Mouse (Mus musculus): Measurements from ENCODE around the gene Sh3rf3.
"Not testable (repeated sequence)": the region's sequence is repeated elsewhere in the genome, so short reads cannot be mapped to it uniquely, and the experiment has no call there.

Sh3rf3 gene

GRCm38 (mm10) chr10:58981674-58982329 lies 168.6 kb downstream of the Sh3rf3 start:
- no peak for DNase-seq (ENCODE audit: low spot score)

DNA sequence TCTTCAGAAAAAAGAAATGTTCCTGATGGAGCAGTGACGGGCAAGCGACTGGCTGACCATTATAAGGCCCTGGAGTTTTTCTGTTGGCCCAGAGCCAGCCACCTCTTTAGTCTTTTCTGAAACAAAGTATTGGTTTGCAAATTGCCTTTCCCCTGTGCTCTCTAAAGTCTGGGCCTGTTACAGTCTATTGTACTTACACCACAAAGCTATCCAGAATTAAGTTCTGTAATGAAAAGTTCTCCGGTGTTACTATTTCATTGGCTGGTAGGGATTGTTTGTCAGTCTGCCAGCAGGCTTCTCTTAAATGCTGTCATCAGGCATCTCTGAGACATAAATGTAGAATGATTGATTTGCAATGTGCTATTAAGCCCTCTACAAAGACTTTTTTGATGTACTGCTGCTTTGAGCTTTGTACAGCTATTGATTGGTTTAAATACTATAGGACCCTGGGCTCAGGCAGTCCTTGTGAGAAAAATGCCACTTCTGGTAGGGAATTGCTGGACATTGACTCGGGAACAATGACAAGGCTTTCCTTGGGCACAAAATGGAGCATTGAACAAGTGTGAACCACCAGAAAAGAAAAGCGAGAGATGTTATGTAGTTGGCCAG lies 169.5 kb downstream of the Sh3rf3 start:
- DNase-seq (ENCODE audit: low spot score) = no peak

- no peak for DNase-seq (ENCODE audit: low spot score)
These were observed 178.5 kb downstream of the Sh3rf3 start for GRCm38 (mm10) chr10:58991611-58992010.

DNA sequence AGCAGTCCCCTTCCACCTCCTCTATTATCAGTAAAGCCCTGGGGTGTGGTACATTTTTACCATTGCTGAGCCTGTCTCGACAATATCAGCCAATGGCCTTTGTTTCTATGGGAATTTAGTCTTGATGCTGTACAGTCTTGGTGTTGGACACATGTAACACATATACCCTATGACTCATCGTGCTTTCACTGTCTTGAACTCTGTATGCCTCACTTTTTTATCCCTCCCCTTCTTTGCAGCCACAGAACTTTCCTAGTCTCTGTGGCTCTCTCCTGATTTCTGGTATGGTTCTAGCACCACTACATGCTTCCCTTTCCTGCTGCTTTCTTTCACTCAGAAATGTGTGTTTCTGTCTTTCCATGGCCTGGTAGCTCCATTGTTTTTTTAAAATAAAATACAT lies 181.6 kb downstream of the Sh3rf3 start:
- no peak for DNase-seq (ENCODE audit: low spot score)

- no peak for DNase-seq (ENCODE audit: low spot score)
These were observed 182.0 kb downstream of the Sh3rf3 start for GRCm38 (mm10) chr10:58995132-58995531.

GRCm38 (mm10) chr10:59002361-59002760 lies 189.2 kb downstream of the Sh3rf3 start:
- no peak for DNase-seq (ENCODE audit: low spot score)

DNA sequence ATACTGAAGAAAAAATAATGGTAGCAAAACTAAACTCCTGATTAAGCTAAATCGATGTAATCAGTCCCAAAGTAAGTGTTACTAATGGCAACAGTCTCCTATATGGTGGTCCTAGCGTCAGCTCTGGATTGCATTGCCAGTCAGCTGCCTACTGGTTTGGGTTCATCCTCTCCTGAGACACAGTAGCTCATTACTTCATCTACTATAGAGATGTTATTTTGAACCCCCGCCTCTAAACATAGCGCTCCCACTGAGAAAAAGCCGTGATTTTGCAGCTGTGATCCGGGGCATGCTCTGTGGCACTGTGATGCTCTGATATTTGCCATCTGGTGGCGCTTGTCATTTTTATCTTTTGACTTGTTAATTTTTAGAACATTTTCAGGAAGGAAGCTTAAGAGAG lies 198.3 kb downstream of the Sh3rf3 start:
- DNase-seq (ENCODE audit: low spot score) = no peak

- DNase-seq (ENCODE audit: low spot score) = no peak
These were observed 200.5 kb downstream of the Sh3rf3 start for GRCm38 (mm10) chr10:59013618-59014017.

DNA sequence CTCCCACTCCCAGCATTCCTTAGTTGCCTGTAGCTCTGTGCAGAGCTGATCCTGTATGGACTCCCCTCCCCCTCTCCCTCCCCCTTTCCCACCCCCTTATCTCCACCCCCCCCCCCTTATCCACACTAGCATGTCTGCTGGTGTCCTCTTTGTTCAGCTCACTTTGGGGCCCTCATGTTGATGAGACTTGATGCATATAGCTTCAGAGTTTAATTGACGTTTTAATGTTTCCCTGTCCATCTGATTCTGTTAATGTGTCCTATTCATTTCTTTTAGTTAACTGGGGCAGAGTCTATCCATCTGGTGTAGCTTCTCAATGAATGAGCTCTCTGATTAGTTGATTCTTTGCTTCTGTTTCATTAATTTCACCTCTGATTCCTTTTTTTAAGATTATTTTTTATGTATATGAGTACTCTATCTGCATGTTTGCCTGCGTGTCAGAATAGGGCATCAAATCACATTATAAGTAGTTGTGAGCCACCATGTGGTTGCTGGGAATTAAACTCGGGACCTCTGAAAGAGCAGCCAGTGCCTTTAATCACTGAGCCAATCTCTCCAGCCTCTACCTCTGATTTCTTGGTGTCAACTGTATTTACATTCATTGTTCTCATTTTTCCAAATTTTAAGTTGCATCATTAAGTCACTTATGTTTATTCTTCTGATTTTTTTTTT lies 206.3 kb downstream of the Sh3rf3 start:
- no peak for DNase-seq (ENCODE audit: low spot score)

GRCm38 (mm10) chr10:59050434-59050833 lies 237.3 kb downstream of the Sh3rf3 start:
- DNase-seq (ENCODE audit: low spot score) = no peak

GRCm38 (mm10) chr10:59056294-59056693 lies 243.1 kb downstream of the Sh3rf3 start:
- no peak for DNase-seq (ENCODE audit: low spot score)

- DNase-seq (ENCODE audit: low spot score) = no peak
These were observed 253.6 kb downstream of the Sh3rf3 start for GRCm38 (mm10) chr10:59066804-59067203.

GRCm38 (mm10) chr10:59072827-59073226 lies 259.7 kb downstream of the Sh3rf3 start:
- no peak for DNase-seq (ENCODE audit: low spot score)

- DNase-seq (ENCODE audit: low spot score) = no peak
These were observed 263.5 kb downstream of the Sh3rf3 start for GRCm38 (mm10) chr10:59076681-59077080.

- DNase-seq (ENCODE audit: low spot score) = no peak
These were observed 264.8 kb downstream of the Sh3rf3 start for GRCm38 (mm10) chr10:59077909-59078308.

- no peak for DNase-seq (ENCODE audit: low spot score)
These were observed 272.4 kb downstream of the Sh3rf3 start for GRCm38 (mm10) chr10:59085604-59086003.

GRCm38 (mm10) chr10:59086578-59086977 lies 273.4 kb downstream of the Sh3rf3 start:
- no peak for DNase-seq (ENCODE audit: low spot score)

DNA sequence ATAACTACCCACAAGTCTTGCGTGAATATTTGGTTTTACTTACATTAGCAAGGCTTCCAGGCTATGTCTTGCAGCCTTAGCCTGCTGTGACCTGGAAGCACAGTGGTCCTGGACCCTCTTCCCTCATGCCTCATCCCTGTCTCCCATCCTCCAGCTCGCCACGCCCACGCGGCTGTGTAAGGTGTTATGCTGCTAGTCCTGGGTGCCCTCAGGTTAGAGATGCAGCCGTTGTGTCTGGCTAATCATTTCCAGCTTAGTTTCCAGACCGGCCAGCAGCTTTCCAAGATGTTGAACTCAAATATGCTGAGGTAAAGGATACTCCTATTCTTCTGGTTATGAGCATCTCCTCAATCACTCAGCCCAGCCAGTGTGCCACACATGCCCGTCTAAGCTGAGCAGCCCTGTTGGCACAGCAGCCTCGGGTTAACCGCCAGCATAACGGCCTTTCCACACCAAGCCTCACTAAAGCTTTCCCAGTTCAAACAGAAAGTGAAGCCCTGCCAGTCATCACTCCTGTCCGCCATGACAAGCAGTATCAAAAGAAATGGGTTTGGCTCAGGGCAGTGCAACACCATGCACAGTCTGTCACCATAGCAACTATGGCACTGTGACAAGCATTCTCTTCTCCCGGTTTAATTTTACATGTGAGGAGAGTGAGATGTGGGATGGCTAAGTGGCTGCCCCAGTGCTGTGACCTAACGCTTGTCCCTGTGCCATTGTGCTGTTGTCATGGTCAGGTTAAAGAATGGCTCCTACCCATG lies 276.9 kb downstream of the Sh3rf3 start:
- no peak for DNase-seq (ENCODE audit: low spot score)

DNA sequence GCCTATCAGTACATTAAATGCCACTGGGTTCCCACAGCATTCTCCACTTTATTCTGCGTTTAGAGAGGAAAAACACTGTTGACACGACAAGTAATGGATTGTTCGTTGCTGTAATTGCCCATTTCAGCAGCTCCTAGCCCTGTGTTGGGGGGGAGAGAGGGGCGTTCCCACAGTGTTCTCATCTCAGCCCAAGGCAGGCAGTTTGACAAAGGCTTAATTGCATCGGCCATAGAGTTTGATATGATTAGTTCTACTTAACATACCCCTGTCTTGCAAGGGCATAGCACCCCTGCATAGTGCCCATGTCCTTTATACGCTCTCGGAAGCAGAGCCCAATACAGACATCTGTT lies 277.4 kb downstream of the Sh3rf3 start:
- DNase-seq (ENCODE audit: low spot score) = no peak

DNA sequence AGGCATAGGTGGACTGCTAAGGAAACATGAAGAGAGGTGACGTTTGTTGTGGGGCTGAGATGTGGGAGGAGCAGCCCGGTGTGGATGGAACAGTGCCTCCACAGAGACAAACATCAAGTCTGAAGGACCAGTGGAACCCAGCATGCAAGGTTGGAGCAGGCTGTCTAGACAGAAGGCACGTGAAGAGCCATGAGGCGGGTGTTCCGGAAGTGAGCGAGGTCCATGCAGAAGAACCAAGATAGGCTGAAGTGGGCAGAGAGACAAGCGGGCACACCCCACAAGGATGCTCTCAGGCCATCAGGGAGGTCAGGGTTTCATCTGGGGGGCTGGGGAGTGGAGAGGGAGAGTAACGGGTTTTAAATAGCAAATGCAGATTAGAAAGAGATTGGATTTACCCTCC lies 278.4 kb downstream of the Sh3rf3 start:
- no peak for DNase-seq (ENCODE audit: low spot score)

DNA sequence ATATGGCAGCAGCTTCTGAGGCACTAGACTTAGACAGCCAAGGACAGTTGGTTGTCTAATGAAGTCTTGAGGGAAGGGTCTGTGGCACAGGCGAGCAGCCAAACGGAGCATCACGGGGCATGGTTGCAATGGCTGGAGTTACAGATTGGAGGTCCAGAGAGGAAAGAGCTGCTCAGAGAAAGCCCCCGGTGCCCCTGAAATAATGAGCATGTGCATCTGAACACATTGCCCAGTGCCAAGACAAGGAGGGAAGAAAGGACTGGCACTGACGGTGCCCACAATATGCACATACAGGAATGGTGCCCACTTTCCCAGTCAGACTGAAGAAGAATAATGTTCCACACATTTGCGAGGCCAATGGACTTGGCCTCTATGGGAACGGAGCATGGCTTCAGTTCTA lies 278.8 kb downstream of the Sh3rf3 start:
- DNase-seq (ENCODE audit: low spot score) = no peak

DNA sequence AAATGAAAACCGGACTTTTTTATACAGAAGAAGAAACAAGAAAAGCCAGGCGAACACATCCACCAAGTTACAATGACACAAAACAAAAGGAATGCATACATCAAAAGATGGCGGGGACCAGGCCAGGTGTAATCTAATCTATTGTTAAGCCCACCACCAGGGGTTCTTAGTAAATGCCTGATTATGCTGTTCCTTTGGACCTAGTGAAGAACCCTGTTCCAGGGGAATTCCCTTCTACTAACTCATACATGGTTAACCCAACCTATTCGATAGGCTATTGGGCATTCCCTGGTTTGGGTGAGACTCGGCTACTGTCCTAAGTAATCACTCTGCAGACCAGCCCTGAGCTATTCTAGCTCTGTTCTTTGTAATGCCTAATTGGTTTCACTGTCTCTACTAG lies 289.9 kb downstream of the Sh3rf3 start:
- not testable (repeated sequence) for DNase-seq (ENCODE audit: low spot score)

- DNase-seq (ENCODE audit: low spot score) = no peak
These were observed 291.5 kb downstream of the Sh3rf3 start for GRCm38 (mm10) chr10:59104683-59105082.

Data from ovary, postnatal 10 days (tissue).